Mouse (Mus musculus) fat pad, adult 2 months (tissue): ENCODE results near the gene Ugt1a8.

Source experiments
- DNase-seq: peaks from one replicate; pipeline ENCODE4 v3.0.0-alpha.2; 2011; ENCODE audit warnings: low read depth, low spot score; ENCODE audit errors: extremely low read depth

The Ugt1a8 gene

GRCm38 (mm10) chr1:88235046-88235893, 147.7 kb downstream of the Ugt1a8 start:
- DNase-seq, result no peak

DNA sequence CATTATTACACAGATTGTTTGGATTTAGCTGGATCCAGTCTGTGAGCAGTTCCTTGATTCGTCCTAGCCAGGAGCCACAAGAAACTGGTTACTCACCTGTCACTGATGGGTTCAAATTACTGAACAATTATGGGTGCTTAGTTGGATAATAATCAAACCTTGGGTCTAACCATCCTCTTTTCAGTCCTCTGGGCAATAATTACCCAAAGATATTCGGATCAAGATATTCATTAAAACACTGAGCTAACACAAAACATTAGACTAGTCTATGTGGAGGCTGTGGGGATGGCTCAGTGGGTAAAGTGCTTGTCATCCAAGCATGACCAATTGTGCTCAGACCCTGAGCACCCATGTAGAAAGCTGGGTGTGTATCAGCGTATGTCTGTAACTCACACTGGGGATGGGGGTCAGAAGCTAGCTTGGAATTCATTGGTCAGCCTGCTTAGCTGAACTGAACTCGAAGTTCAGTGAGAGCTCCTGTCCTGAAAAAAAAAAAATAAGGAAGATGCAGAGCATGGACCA, 148.3 kb downstream of the Ugt1a8 start:
- no peak for DNase-seq

GRCm38 (mm10) chr1:88237311-88237710, 149.7 kb downstream of the Ugt1a8 start:
- no peak for DNase-seq

GRCm38 (mm10) chr1:88238771-88239170, 151.2 kb downstream of the Ugt1a8 start:
- no peak for DNase-seq

- DNase-seq, result no peak
Observed at GRCm38 (mm10) chr1:88240072-88240471, 152.5 kb downstream of the Ugt1a8 start.

GRCm38 (mm10) chr1:88240579-88240978, 153.0 kb downstream of the Ugt1a8 start:
- DNase-seq, result no peak

GRCm38 (mm10) chr1:88243861-88244260, 156.2 kb downstream of the Ugt1a8 start:
- no peak for DNase-seq

- no peak for DNase-seq
Observed at GRCm38 (mm10) chr1:88245881-88246280, 158.3 kb downstream of the Ugt1a8 start.

DNA sequence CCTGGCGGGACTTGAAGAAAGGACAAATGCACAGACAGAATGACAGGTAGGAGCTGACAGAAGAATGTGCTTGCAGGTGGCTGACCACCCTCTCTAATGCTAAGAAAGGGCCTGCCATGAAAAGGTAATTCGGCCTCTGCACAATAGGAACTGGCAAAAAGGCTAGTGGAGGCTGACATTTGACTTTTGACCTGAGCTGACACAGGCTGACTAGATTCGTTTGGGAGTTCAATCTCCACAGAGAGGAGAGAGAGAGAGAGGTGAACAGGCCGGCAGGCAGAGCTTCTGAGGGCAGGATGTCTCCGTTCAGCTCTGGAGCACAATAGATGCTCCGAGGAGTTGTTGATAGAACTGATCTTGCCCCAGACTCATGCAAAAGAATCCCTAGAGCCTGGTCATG, 158.8 kb downstream of the Ugt1a8 start:
- no peak for DNase-seq

- no peak for DNase-seq
Observed at GRCm38 (mm10) chr1:88247660-88248059, 160.0 kb downstream of the Ugt1a8 start.

DNA sequence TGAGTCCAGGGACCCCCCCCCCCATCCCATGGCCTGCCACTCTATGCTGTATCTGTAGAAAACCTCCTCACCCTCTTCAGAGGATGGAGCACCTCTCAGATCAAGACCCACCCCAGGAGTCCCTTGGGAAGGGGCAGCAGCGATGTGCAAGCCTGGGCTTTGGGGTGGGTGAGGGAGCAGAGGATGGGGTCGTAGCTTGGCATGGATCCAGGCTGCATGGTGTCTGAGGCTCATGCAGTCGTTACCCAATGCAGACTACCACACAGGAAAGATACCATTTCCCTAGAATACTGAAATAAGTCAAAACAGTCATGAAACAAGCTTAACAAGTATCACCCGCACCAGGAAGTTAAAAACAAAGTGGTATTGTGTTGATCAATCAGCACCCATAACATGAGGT, 161.0 kb downstream of the Ugt1a8 start:
- no peak for DNase-seq

DNA sequence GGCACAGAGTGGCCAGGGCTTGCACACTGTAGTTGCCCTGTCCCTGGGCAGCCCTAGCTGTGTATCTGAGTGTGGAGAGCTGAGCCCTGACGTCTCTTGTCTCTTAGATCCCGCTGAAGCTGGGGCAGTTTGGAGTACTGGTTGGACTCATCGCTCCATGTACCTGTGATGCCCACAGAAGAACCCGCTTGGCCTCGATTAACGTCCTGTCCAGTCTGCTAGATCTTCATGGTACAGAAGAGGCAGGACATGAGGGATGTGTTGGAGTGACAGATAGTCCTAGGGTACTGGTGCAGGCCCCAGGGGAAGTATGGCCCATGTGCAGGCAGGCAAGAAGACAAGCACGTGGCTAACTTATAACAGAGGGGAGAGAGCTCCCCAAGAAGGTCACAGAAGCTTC, 162.0 kb downstream of the Ugt1a8 start:
- DNase-seq, result no peak

DNA sequence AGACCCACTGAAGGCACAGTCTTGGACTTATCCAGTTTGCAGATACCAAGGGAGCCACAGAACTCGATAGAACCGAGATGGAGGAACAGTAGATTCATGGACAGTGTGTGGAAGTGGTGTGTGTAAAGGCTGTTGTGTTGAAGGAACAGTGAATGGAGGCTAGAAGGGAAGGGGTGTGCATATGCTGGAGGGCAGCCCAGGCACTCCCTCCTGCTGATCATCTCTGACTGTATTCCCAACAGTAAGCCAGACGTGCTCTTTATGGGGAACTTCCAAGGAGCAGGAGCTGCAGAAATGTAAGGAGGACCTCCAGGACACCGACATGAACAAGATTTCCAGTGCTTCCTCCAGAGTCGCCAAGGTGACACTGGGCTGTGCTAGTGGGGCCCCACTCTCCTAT, 162.4 kb downstream of the Ugt1a8 start:
- no peak for DNase-seq

- DNase-seq, result no peak
Observed at GRCm38 (mm10) chr1:88253106-88253505, 165.5 kb downstream of the Ugt1a8 start.

DNA sequence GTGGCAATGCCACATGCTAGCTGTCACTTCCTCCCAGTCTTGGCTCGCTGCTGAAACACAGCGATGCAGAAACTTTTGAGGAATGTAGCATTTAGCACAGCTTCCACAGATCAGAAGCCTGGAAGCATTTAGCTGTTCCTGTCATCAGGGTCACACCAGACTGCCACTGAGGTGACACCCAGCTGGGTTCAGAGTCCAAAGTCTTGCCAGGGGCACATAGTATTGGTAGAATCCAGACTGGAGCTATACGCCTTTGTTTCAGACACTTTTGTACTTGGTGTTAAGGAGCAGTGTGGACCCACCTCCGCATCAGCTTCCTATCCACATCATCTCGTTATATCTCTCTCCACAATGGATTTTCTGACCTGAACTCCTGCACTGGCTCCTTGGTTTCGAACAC, 165.9 kb downstream of the Ugt1a8 start:
- no peak for DNase-seq

GRCm38 (mm10) chr1:88254793-88255465, 167.3 kb downstream of the Ugt1a8 start:
- DNase-seq, result no peak

DNA sequence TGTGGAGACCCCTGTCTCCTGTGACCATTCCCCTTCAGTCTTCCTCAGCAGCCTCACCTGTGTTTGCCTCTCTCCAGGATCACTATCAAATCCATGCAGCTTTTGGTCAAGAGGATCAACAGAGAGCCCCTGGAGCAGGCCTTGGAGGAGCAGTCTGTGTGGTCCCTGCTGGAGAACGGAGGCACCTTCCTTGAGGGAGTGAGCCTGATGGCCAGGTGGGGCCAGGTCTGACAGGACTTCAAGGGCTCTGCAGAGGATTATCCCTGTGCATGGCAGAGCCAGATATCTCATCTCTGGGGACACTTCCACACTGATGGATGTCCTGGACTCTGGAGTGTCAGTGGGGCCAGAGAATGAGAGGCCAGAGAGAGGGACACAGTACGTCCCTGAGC, 167.8 kb downstream of the Ugt1a8 start:
- DNase-seq, result no peak

- DNase-seq, result no peak
Observed at GRCm38 (mm10) chr1:88255989-88256754, 168.6 kb downstream of the Ugt1a8 start.

GRCm38 (mm10) chr1:88256886-88257663, 169.5 kb downstream of the Ugt1a8 start:
- no peak for DNase-seq

- DNase-seq, result no peak
Observed at GRCm38 (mm10) chr1:88257681-88258080, 170.1 kb downstream of the Ugt1a8 start.

GRCm38 (mm10) chr1:88258361-88258760, 170.7 kb downstream of the Ugt1a8 start:
- DNase-seq, result no peak
